Mouse (Mus musculus) forebrain, embryonic 16.5 days (tissue): ENCODE measurements around the gene Prkaa2. TPM values are rescaled to one million over a fixed set of nuclear protein-coding genes. Genes with fewer than 3 reads are reported as not detected.

ENCODE experiments used
- ATAC-seq: fragments of 200-750 bp; cut with Nextera tagmentation; 2 replicates; pipeline ENCODE4 v1.8.0; 2017; ENCODE audit warnings: mild to moderate bottlenecking, moderate library complexity
- H3K27ac ChIP-seq: fragments of 300-500 bp; sonication (generic); 2 replicates; pipeline ENCODE4 v1.5.1; 2014; ENCODE audit warnings: low read length, control low read depth
- H3K27me3 ChIP-seq: fragments of 300-500 bp; sonication (generic); replicated peaks from 2 replicates; pipeline ENCODE4 v1.6.1; 2014; ENCODE audit warnings: low read length; ENCODE audit not compliant: control insufficient read depth, insufficient read depth
- H3K36me3 ChIP-seq: fragments of 300-500 bp; sonication (generic); 2 replicates; pipeline ENCODE4 v1.6.1; 2014; ENCODE audit not compliant: control insufficient read depth, insufficient read depth
- H3K4me1 ChIP-seq: fragments of 300-500 bp; sonication (generic); replicated peaks from 2 replicates; pipeline ENCODE4 v1.6.1; 2014; ENCODE audit warnings: low read length; ENCODE audit not compliant: control insufficient read depth, insufficient read depth
- H3K4me2 ChIP-seq: fragments of 300-500 bp; sonication (generic); 2 replicates; pipeline ENCODE4 v1.6.1; 2014; ENCODE audit warnings: mild to moderate bottlenecking, low read length, control low read depth
- H3K4me3 ChIP-seq: fragments of 300-500 bp; sonication (generic); replicated peaks from 2 replicates; pipeline ENCODE4 v1.5.1; 2014; ENCODE audit warnings: mild to moderate bottlenecking, low read length, control low read depth
- H3K9ac ChIP-seq: fragments of 300-500 bp; sonication (generic); replicated peaks from 2 replicates; pipeline ENCODE4 v1.6.1; 2014; ENCODE audit warnings: low read depth, low read length, control low read depth
- H3K9me3 ChIP-seq: fragments of 300-500 bp; sonication (generic); 2 replicates; pipeline ENCODE4 v1.6.1; 2016; ENCODE audit warnings: low read length; ENCODE audit not compliant: control insufficient read depth
- WGBS: fragments of 180-500 bp; shearing (Covaris S2); extraction: QIAGEN DNeasy Blood & Tissue Kit; methylation state at CpG from one replicate; pipeline ENCODE4 v1.1.7; 2014; 5-methylcytosine and 5-hydroxymethylcytosine counted together
- polyA plus RNA-seq: library from polyadenylated mRNA; unstranded; fragments of >200 nt; fragmentation: Nextera tagmentation; extraction: Ambion mirVana; gene quantifications from 2 replicates; pipeline ENCODE4 v1.2.1, GENCODE M21; 2015

Prkaa2 gene
- 14.0 and 14.4 TPM in 2 replicates for polyA plus RNA-seq

GRCm38 (mm10) chr4:105109199-105109989, at the start of gene Prkaa2:
Gene Prkaa2, minus strand, starts transcription at chr4:105109890.
- no peaks in the 10 kb centered on the region for H3K27me3 ChIP-seq
- peak within 1 kb of the TSS; percentile 95 for H3K4me2 ChIP-seq
- H3K4me1 ChIP-seq, result peaks cover 17% of the 10 kb centered on the region
- peak within 1 kb of the TSS; percentile 95 for H3K9ac ChIP-seq
- peak; percentile 95 for ATAC-seq
- no peaks in the 10 kb centered on the region for H3K36me3 ChIP-seq
- H3K4me3 ChIP-seq, result peak within 1 kb of the TSS; percentile 84
- H3K9me3 ChIP-seq, result no peaks in the 10 kb centered on the region
- H3K27ac ChIP-seq, result peak within 1 kb of the TSS; percentile 81
- under 1% methylated on average over 69 of the region's 80 CpGs for WGBS

GRCm38 (mm10) chr4:105159531-105159870, 49.8 kb upstream of the Prkaa2 start:
- Histone ChIP-seq H3K4me3 (peak overlapping the region; percentile 76), H3K4me1 (peaks cover 30% of the 10 kb centered on the region), H3K27me3 (no peaks in the 10 kb centered on the region), H3K27ac (no peak overlapping the region), H3K36me3 (no peaks in the 10 kb centered on the region), H3K9ac (peak overlapping the region; percentile 73), H3K9me3 (no peaks in the 10 kb centered on the region), H3K4me2 (peak overlapping the region; percentile 79)
- WGBS, result 6% methylated on average over 6 of the region's 6 CpGs
- no peak for ATAC-seq

GRCm38 (mm10) chr4:105158651-105159530, 49.2 kb upstream of the Prkaa2 start:
- peak overlapping the region; percentile 79 for H3K4me2 ChIP-seq
- peak overlapping the region; percentile 76 for H3K4me3 ChIP-seq
- H3K27me3 ChIP-seq, result no peaks in the 10 kb centered on the region
- no peak for ATAC-seq
- peaks cover 30% of the 10 kb centered on the region for H3K4me1 ChIP-seq
- no peaks in the 10 kb centered on the region for H3K9me3 ChIP-seq
- peak overlapping the region; percentile 73 for H3K9ac ChIP-seq
- under 1% methylated on average over 18 of the region's 18 CpGs for WGBS
- no peaks in the 10 kb centered on the region for H3K36me3 ChIP-seq
- peak overlapping the region; percentile 89 for H3K27ac ChIP-seq

- Histone ChIP-seq H3K4me1 (peaks cover 26% of the 10 kb centered on the region), H3K36me3 (no peaks in the 10 kb centered on the region), H3K4me2 (peak overlapping the region; percentile 79), H3K9me3 (no peaks in the 10 kb centered on the region), H3K27me3 (no peaks in the 10 kb centered on the region), H3K9ac (peak overlapping the region; percentile 73), H3K4me3 (peak overlapping the region; percentile 76), H3K27ac (peak overlapping the region; percentile 89)
- peak; percentile 78 for ATAC-seq
- under 1% methylated on average over 26 of the region's 26 CpGs for WGBS
Measured at GRCm38 (mm10) chr4:105158169-105158555, 48.5 kb upstream of the Prkaa2 start.

GRCm38 (mm10) chr4:105157276-105158168, 47.8 kb upstream of the Prkaa2 start, which contains the start of gene Plpp3:
Gene Plpp3, plus strand, starts transcription at chr4:105157347.
- Histone ChIP-seq H3K27ac (peak within 1 kb of the TSS; percentile 89), H3K4me2 (peak within 1 kb of the TSS; percentile 79), H3K27me3 (no peaks in the 10 kb centered on the region), H3K36me3 (no peaks in the 10 kb centered on the region), H3K9ac (peak within 1 kb of the TSS; percentile 73), H3K4me1 (peaks cover 23% of the 10 kb centered on the region), H3K4me3 (peak within 1 kb of the TSS; percentile 76), H3K9me3 (no peaks in the 10 kb centered on the region)
- under 1% methylated on average over 74 of the region's 77 CpGs for WGBS
- peak; percentile 90 for ATAC-seq

- Histone ChIP-seq H3K4me1 (peaks cover 18% of the 10 kb centered on the region), H3K36me3 (no peaks in the 10 kb centered on the region), H3K4me2 (peak overlapping the region; percentile 79), H3K9me3 (no peaks in the 10 kb centered on the region), H3K27ac (peak overlapping the region; percentile 89), H3K4me3 (peak overlapping the region; percentile 76), H3K27me3 (no peaks in the 10 kb centered on the region), H3K9ac (peak overlapping the region; percentile 73; the same call in 1 of the 2 replicates)
- no peak for ATAC-seq
- under 1% methylated on average over 4 of the region's 4 CpGs for WGBS
Measured at GRCm38 (mm10) chr4:105156955-105157275, 47.2 kb upstream of the Prkaa2 start.

GRCm38 (mm10) chr4:105156281-105156680, 46.6 kb upstream of the Prkaa2 start:
- Histone ChIP-seq H3K27ac (no peak overlapping the region), H3K4me2 (no peak overlapping the region), H3K4me1 (peaks cover 17% of the 10 kb centered on the region), H3K9ac (no peak overlapping the region), H3K4me3 (no peak overlapping the region), H3K27me3 (no peaks in the 10 kb centered on the region), H3K36me3 (no peaks in the 10 kb centered on the region), H3K9me3 (no peaks in the 10 kb centered on the region)
- WGBS, result 76% methylated on average over 7 of the region's 7 CpGs
- no peak for ATAC-seq

GRCm38 (mm10) chr4:105153227-105153626, 43.5 kb upstream of the Prkaa2 start:
- Histone ChIP-seq H3K4me1 (no peaks in the 10 kb centered on the region), H3K4me3 (no peak overlapping the region), H3K9me3 (no peaks in the 10 kb centered on the region), H3K4me2 (no peak overlapping the region), H3K27me3 (no peaks in the 10 kb centered on the region), H3K9ac (no peak overlapping the region), H3K36me3 (no peaks in the 10 kb centered on the region), H3K27ac (no peak overlapping the region)
- no peak for ATAC-seq
- WGBS, result 88% methylated on average over 3 of the region's 3 CpGs
